Mouse (Mus musculus): ENCODE results near the gene Hoxc6.

- no peak for TF ChIP-seq CTCF (IDR thresholded peaks at IDR 0.05; ENCODE audit: extremely low read depth, insufficient read depth, insufficient read length, insufficient replicate concordance)
- TF ChIP-seq POLR2A (IDR thresholded peaks at IDR 0.05; ENCODE audit: low read depth, low read length): no peak
Observed at GRCm38 (mm10) chr15:102999183-102999831, 1.2 kb downstream of the Hoxc6 start.
